Mouse (Mus musculus) MEL (cell line): ENCODE measurements around the gene Sim2. TPM values are rescaled to one million over a fixed set of nuclear protein-coding genes. Genes with fewer than 3 reads are reported as not detected.

Experiments used
- DNase-seq: peaks from one replicate; pipeline ENCODE4 v3.0.0; 2011; ENCODE audit warnings: low read depth, low spot score
- H3K27ac ChIP-seq: 2 replicates; pipeline ENCODE4 v1.5.1; 2012; ENCODE audit warnings: low read depth, mild to moderate bottlenecking, control low read depth, low read length, moderate library complexity; ENCODE audit not compliant: control insufficient read depth
- H3K27me3 ChIP-seq, 2 experiments: fragments of 150-350 bp in 1 of 2; sonication (generic) in 1 of 2; 2 replicates each; pipeline ENCODE4 v1.6.1; 2012; ENCODE audit warnings: low read length in 2 of 2, mild to moderate bottlenecking in 2 of 2, improper control_type of control experiment in 1 of 2, moderate library complexity in 1 of 2; ENCODE audit not compliant: insufficient read depth in 2 of 2, control insufficient read depth in 1 of 2
- H3K36me3 ChIP-seq, 2 experiments: 2 replicates each; pipeline ENCODE4 v1.6.1; 2012 to 2014; ENCODE audit warnings: low read length in 2 of 2, improper control_type of control experiment in 1 of 2, inconsistent platforms in 1 of 2, mild to moderate bottlenecking in 1 of 2; ENCODE audit not compliant: insufficient read depth in 2 of 2, control insufficient read depth in 1 of 2
- H3K4me1 ChIP-seq, 2 experiments: fragments of 150-350 bp in 1 of 2; sonication (generic) in 1 of 2; 2 replicates each; pipeline ENCODE4 v1.6.1; 2012; ENCODE audit warnings: low read length in 2 of 2, improper control_type of control experiment in 1 of 2, mild to moderate bottlenecking in 1 of 2; ENCODE audit not compliant: insufficient read depth in 2 of 2, control insufficient read depth in 1 of 2
- H3K4me3 ChIP-seq, 2 experiments: fragments of 150-350 bp in 1 of 2; sonication (generic) in 1 of 2; 2 replicates each; pipeline ENCODE4 v1.5.1; 2012; ENCODE audit warnings: low read depth in 2 of 2, low read length in 2 of 2, mild to moderate bottlenecking in 2 of 2, moderate library complexity in 2 of 2, control low read depth in 1 of 2, improper control_type of control experiment in 1 of 2; ENCODE audit not compliant: control insufficient read depth in 1 of 2, insufficient read depth in 1 of 2
- H3K79me2 ChIP-seq: 2 replicates; pipeline ENCODE4 v1.6.1; 2012; ENCODE audit warnings: mild to moderate bottlenecking, low read length, moderate library complexity; ENCODE audit not compliant: control insufficient read depth, poor library complexity, insufficient read depth
- H3K9ac ChIP-seq: 2 replicates; pipeline ENCODE4 v1.6.1; 2012; ENCODE audit warnings: low read depth, mild to moderate bottlenecking, control low read depth, low read length, moderate library complexity; ENCODE audit not compliant: control insufficient read depth, poor library complexity, severe bottlenecking
- H3K9me3 ChIP-seq: fragments of 150-350 bp; sonication (generic); replicated peaks from 2 replicates; pipeline ENCODE4 v1.6.1; 2012; ENCODE audit warnings: mild to moderate bottlenecking, low read length, improper control_type of control experiment, moderate library complexity; ENCODE audit not compliant: insufficient read depth
- CHD1 ChIP-seq: IDR thresholded peaks from 2 replicates; pipeline ENCODE4 v1.6.1; 2012; ENCODE audit warnings: low read depth, mild to moderate bottlenecking, inconsistent platforms, low read length, improper control_type of control experiment
- CHD2 ChIP-seq: IDR thresholded peaks from 2 replicates; pipeline ENCODE4 v1.6.1; 2011; ENCODE audit warnings: low read length, improper control_type of control experiment
- ELF1 ChIP-seq: IDR thresholded peaks from 2 replicates; pipeline ENCODE4 v1.6.1; 2014; ENCODE audit warnings: low read depth, mild to moderate bottlenecking, inconsistent platforms, low read length, improper control_type of control experiment, moderate library complexity
- ETS1 ChIP-seq: IDR thresholded peaks from 2 replicates; pipeline ENCODE4 v1.6.1; 2012; ENCODE audit warnings: low read depth, mild to moderate bottlenecking, inconsistent platforms, low read length, improper control_type of control experiment, moderate library complexity
- GABPA ChIP-seq: IDR thresholded peaks from 2 replicates; pipeline ENCODE4 v1.6.1; 2012; ENCODE audit warnings: low read depth, mild to moderate bottlenecking, inconsistent platforms, low read length, improper control_type of control experiment, moderate library complexity
- JUND ChIP-seq: IDR thresholded peaks from 2 replicates; pipeline ENCODE4 v1.6.1; 2011; ENCODE audit warnings: low read depth, mild to moderate bottlenecking, improper control_type of control experiment, low read length
- KAT2A ChIP-seq: conservative IDR thresholded peaks from 2 replicates; pipeline ENCODE4 v1.6.1; 2012; ENCODE audit warnings: low read depth, low read length, improper control_type of control experiment, inconsistent platforms
- MAZ ChIP-seq: IDR thresholded peaks from 2 replicates; pipeline ENCODE4 v1.6.1; 2012; ENCODE audit warnings: low read depth, mild to moderate bottlenecking, inconsistent platforms, low read length, improper control_type of control experiment
- MXI1 ChIP-seq: IDR thresholded peaks from 2 replicates; pipeline ENCODE4 v1.6.1; 2011; ENCODE audit warnings: mild to moderate bottlenecking, low read depth, low read length, improper control_type of control experiment
- MYB ChIP-seq: IDR thresholded peaks from 2 replicates; pipeline ENCODE4 v1.6.1; 2011; ENCODE audit warnings: mild to moderate bottlenecking, low read depth, low read length, improper control_type of control experiment
- NELFE ChIP-seq: IDR thresholded peaks from 2 replicates; pipeline ENCODE4 v1.6.1; 2011; ENCODE audit warnings: low read depth, low read length, improper control_type of control experiment
- NRF1 ChIP-seq: IDR thresholded peaks from 2 replicates; pipeline ENCODE4 v1.6.1; 2014; ENCODE audit warnings: low read depth, mild to moderate bottlenecking, inconsistent platforms, low read length, improper control_type of control experiment, moderate library complexity; ENCODE audit not compliant: poor library complexity, insufficient read depth, severe bottlenecking
- POLR2A ChIP-seq, 2 experiments: IDR thresholded peaks; 2 replicates each; pipeline ENCODE4 v1.6.1; 2011 to 2012; ENCODE audit warnings: low read length in 2 of 2, mild to moderate bottlenecking in 2 of 2, control low read depth in 1 of 2, improper control_type of control experiment in 1 of 2, low read depth in 1 of 2, moderate library complexity in 1 of 2; ENCODE audit not compliant: control insufficient read depth in 1 of 2, insufficient read depth in 1 of 2, poor library complexity in 1 of 2
- RAD21 ChIP-seq: IDR thresholded peaks from 2 replicates; pipeline ENCODE4 v1.6.1; 2011; ENCODE audit warnings: mild to moderate bottlenecking, low read depth, low read length, improper control_type of control experiment
- RCOR1 ChIP-seq: IDR thresholded peaks from 2 replicates; pipeline ENCODE4 v1.6.1; 2012; ENCODE audit warnings: low read depth, mild to moderate bottlenecking, inconsistent platforms, low read length, improper control_type of control experiment
- SIN3A ChIP-seq: IDR thresholded peaks from 2 replicates; pipeline ENCODE4 v1.6.1; 2012; ENCODE audit warnings: low read length, improper control_type of control experiment, inconsistent platforms
- SMC3 ChIP-seq: IDR thresholded peaks from 2 replicates; pipeline ENCODE4 v1.6.1; 2011; ENCODE audit warnings: low read depth, low read length, improper control_type of control experiment
- TAL1 ChIP-seq: IDR thresholded peaks from 2 replicates; pipeline ENCODE4 v1.6.1; 2012; ENCODE audit warnings: mild to moderate bottlenecking, inconsistent platforms, low read length, moderate library complexity, mixed read lengths
- TBP ChIP-seq: IDR thresholded peaks from 2 replicates; pipeline ENCODE4 v1.8.0; 2011; ENCODE audit warnings: low read depth, low read length, improper control_type of control experiment
- TCF12 ChIP-seq: IDR thresholded peaks from 2 replicates; pipeline ENCODE4 v1.6.1; 2014; ENCODE audit warnings: low read depth, mild to moderate bottlenecking, inconsistent platforms, low read length, improper control_type of control experiment, moderate library complexity
- UBTF ChIP-seq: IDR thresholded peaks from 2 replicates; pipeline ENCODE4 v1.6.1; 2012; ENCODE audit warnings: low read depth, mild to moderate bottlenecking, inconsistent platforms, low read length, improper control_type of control experiment, moderate library complexity, borderline replicate concordance; ENCODE audit not compliant: insufficient read depth
- USF1 ChIP-seq: IDR thresholded peaks from 2 replicates; pipeline ENCODE4 v1.6.1; 2014; ENCODE audit warnings: low read depth, mild to moderate bottlenecking, inconsistent platforms, low read length, improper control_type of control experiment, moderate library complexity
- USF2 ChIP-seq, 2 experiments: IDR thresholded peaks; 2 replicates each; pipeline ENCODE4 v1.6.1; 2011 to 2012; ENCODE audit warnings: improper control_type of control experiment in 2 of 2, low read length in 2 of 2, borderline replicate concordance in 1 of 2, inconsistent platforms in 1 of 2, low read depth in 1 of 2, mild to moderate bottlenecking in 1 of 2; ENCODE audit not compliant: insufficient read depth in 1 of 2
- ZC3H11A ChIP-seq: IDR thresholded peaks from 2 replicates; pipeline ENCODE4 v1.6.1; 2012; ENCODE audit warnings: low read depth, mild to moderate bottlenecking, inconsistent platforms, low read length, improper control_type of control experiment
- ZKSCAN1 ChIP-seq: IDR thresholded peaks from 2 replicates; pipeline ENCODE4 v1.6.1; 2012; ENCODE audit warnings: low read depth, mild to moderate bottlenecking, inconsistent platforms, low read length, improper control_type of control experiment, moderate library complexity
- ZMIZ1 ChIP-seq: IDR thresholded peaks from 2 replicates; pipeline ENCODE4 v1.6.1; 2012; ENCODE audit warnings: low read depth, mild to moderate bottlenecking, inconsistent platforms, low read length, improper control_type of control experiment, moderate library complexity
- ZNF384 ChIP-seq: IDR thresholded peaks from 2 replicates; pipeline ENCODE4 v1.6.1; 2012; ENCODE audit warnings: low read depth, mild to moderate bottlenecking, inconsistent platforms, low read length, improper control_type of control experiment
- polyA plus RNA-seq, 2 experiments: library from polyadenylated mRNA; stranded (reverse) in 1 of 2; unstranded in 1 of 2; fragments of >175 nt in 1 of 2; fragments of >200 nt in 1 of 2; gene quantifications; 2 replicates each; pipeline versions ENCODE4 v1.2.1 to v1.2.4; 2012; ENCODE audit warnings: low replicate concordance in 2 of 2, low read depth in 1 of 2; ENCODE audit not compliant: insufficient read length in 2 of 2, insufficient read depth in 1 of 2, missing spikeins in 1 of 2
- total RNA-seq: library from RNA; depleted of rRNA; stranded (reverse); fragments of 300-350 nt; gene quantifications from 2 replicates; pipeline ENCODE4 v1.2.3, GENCODE M21; 2012

Gene Sim2
- total and polyA plus RNA-seq, 3 experiments: not detected

DNA sequence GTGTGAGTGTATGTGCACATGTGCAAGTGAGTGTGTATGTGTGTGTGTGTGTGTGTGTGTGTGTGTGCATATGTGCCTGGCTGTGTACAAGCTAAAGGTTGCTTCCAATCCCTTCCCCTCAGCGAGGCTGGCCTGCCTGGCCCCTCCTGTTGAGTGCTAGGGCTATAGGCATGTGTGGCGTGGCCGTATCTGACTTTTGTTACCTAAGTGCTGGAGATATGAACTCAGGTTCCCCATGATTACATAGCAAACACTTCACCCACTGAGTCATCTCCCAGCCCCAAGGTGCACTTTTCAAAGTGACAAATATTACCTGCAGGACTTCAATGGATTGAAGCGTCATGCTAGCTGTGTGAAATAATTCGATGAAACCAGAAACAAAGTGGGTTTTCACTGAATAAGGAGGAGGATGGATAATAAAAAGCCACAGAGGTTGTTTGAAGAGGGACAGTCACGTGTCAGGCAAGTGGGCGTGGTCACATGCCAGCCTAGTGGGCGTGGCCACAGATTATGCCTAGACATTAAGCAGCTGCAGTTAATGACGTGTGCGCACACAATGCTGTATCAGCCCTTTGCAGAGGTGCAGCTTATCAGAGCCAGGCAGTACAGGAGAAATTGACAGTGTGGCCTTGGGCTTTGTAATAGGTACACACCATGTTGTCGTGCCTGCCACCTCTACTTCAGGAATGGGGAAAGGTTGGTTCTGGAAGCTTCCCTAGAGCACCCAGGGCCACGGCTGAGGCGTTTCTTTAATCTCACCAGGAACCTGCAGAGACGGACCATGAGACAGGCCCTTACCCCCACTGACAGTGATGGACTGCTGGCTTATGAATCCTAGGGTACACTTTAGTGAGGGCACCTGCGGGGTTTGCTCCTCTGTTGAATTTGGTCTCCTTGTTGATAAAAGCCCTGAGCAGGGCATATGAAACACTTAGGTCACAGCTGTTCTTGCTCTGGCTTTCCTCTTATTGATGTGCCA lies 65.7 kb downstream of the Sim2 start (continued):
- TF ChIP-seq USF2 (IDR thresholded peaks at IDR 0.05; ENCODE audit: borderline replicate concordance in 1 of 2, insufficient read depth in 1 of 2, low read depth in 1 of 2, low read length in 2 of 2): peak; percentile 56 to 86; a peak in 3 of 4 replicates
- TF ChIP-seq JUND: no peak
- TF ChIP-seq ELF1: no peak
- TF ChIP-seq RAD21: no peak

DNA sequence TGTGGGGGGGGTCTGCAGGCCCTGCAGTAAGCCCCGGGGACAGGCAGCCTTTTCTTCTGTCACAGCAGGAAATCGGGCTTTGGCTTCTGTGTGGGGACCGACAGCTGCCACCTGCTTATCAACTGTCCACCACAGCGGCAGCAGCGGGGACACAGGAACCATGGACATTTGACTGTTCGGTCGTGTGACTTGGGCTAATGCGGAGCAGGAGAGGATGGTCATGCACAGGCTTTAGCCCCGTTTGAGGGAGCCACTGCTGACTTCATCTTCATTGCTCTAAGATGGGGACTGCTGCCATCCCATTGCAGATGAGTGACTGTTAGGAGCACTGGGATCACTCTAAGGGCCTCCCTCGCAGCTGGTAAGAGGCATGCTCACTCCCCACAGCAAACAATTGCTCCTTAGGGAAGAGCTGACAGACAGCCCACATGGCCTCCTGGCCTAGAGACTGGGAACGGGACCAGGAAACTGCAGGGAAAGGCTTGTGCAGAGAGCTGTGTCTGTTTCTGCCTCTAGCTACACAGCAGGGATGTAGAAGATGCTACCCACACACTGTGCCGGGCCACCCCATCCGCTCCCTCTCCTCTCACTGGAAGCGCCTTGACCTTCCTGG lies 70.4 kb downstream of the Sim2 start:
- H3K4me1 ChIP-seq: peaks cover 4 to 12% of the 10 kb centered on the region in 2 experiments
- no peak overlapping the region for H3K9ac ChIP-seq
- H3K79me2 ChIP-seq: no peaks in the 10 kb centered on the region
- H3K36me3 ChIP-seq: peaks cover 0 to 5% of the 10 kb centered on the region in 2 experiments; a peak in 2 of 4 replicates
- H3K4me3 ChIP-seq: no peak overlapping the region
- TF ChIP-seq RCOR1 (no peak), ZMIZ1 (no peak), USF1 (no peak), UBTF (no peak), MYB (no peak), GABPA (no peak), TBP (no peak)
- H3K27ac ChIP-seq: no peak overlapping the region
- H3K27me3 ChIP-seq: no peaks in the 10 kb centered on the region
- DNase-seq: no peak
- no peaks in the 10 kb centered on the region for H3K9me3 ChIP-seq

- H3K79me2 ChIP-seq: no peaks in the 10 kb centered on the region
- no peaks in the 10 kb centered on the region for H3K9me3 ChIP-seq
- no peaks in the 10 kb centered on the region for H3K27me3 ChIP-seq
- H3K9ac ChIP-seq: no peak overlapping the region
- TF ChIP-seq SMC3 (no peak), NELFE (no peak), ZC3H11A (no peak), TCF12 (no peak), KAT2A (no peak), ZKSCAN1 (no peak), RAD21 (no peak), TAL1 (no peak), NRF1 (no peak), SIN3A (no peak), ETS1 (no peak), USF2 (IDR thresholded peaks at IDR 0.05; ENCODE audit: borderline replicate concordance in 1 of 2, insufficient read depth in 1 of 2, low read depth in 1 of 2, low read length in 2 of 2) (no peak), ELF1 (no peak), CHD2 (no peak), CHD1 (no peak), POLR2A (IDR thresholded peaks at IDR 0.05; ENCODE audit: control insufficient read depth in 1 of 2, insufficient read depth in 1 of 2, low read depth in 1 of 2, low read length in 2 of 2, poor library complexity in 1 of 2) (no peak), MAZ (no peak), ZNF384 (no peak), MXI1 (no peak)
- TF ChIP-seq, all 39 proteins: peak for 0
- no peak overlapping the region for H3K4me3 ChIP-seq
- H3K27ac ChIP-seq: no peak overlapping the region
- H3K36me3 ChIP-seq: no peaks in the 10 kb centered on the region
- no peaks in the 10 kb centered on the region for H3K4me1 ChIP-seq
- no peak for DNase-seq
Observed at GRCm38 (mm10) chr16:94157819-94158218, 73.1 kb downstream of the Sim2 start.
